Mouse (Mus musculus): Measurements from ENCODE around the gene Mfsd5.

Mfsd5 gene

GRCm38 (mm10) chr15:102248131-102248811 lies 31.0 kb upstream of the Mfsd5 start:
- no peak for DNase-seq

- DNase-seq = no peak
Observed at GRCm38 (mm10) chr15:102248812-102249191, 30.5 kb upstream of the Mfsd5 start.

GRCm38 (mm10) chr15:102249251-102249691 lies 30.0 kb upstream of the Mfsd5 start:
- no peak for DNase-seq

- no peak for DNase-seq
Observed at GRCm38 (mm10) chr15:102249967-102250366, 29.3 kb upstream of the Mfsd5 start.

GRCm38 (mm10) chr15:102250521-102250920 lies 28.7 kb upstream of the Mfsd5 start:
- no peak for DNase-seq

GRCm38 (mm10) chr15:102255547-102256255 lies 23.6 kb upstream of the Mfsd5 start:
- DNase-seq = no peak

GRCm38 (mm10) chr15:102256431-102257201 lies 22.6 kb upstream of the Mfsd5 start:
- DNase-seq = peak in 1 of 2 experiments; percentile 20

GRCm38 (mm10) chr15:102257202-102258075 lies 21.8 kb upstream of the Mfsd5 start, which contains the start of gene Rarg:
Rarg (minus strand) TSS chr15:102257517.
- peak; percentile 55 to 57 for DNase-seq

GRCm38 (mm10) chr15:102258076-102258470 lies 21.2 kb upstream of the Mfsd5 start:
- peak; percentile 27 to 29 for DNase-seq

GRCm38 (mm10) chr15:102258581-102259253 lies 20.5 kb upstream of the Mfsd5 start:
- no peak for DNase-seq

GRCm38 (mm10) chr15:102262582-102262981 lies 16.7 kb upstream of the Mfsd5 start:
- no peak for DNase-seq

- no peak for DNase-seq
Observed at GRCm38 (mm10) chr15:102263037-102263436, 16.2 kb upstream of the Mfsd5 start.

GRCm38 (mm10) chr15:102265548-102265947 lies 13.7 kb upstream of the Mfsd5 start:
- DNase-seq = no peak

GRCm38 (mm10) chr15:102270274-102270960 lies 8.8 kb upstream of the Mfsd5 start, which contains the start of gene Gm9918:
Gm9918 (plus strand) TSS chr15:102270563.
- DNase-seq = no peak

- DNase-seq = no peak
Observed at GRCm38 (mm10) chr15:102271441-102271840, 7.8 kb upstream of the Mfsd5 start.

GRCm38 (mm10) chr15:102273982-102274716 lies 5.1 kb upstream of the Mfsd5 start:
- DNase-seq = no peak

- DNase-seq = no peak
Observed at GRCm38 (mm10) chr15:102278726-102279091, 545 bp upstream of the Mfsd5 start.

- peak in 1 of 2 experiments; percentile 11 for DNase-seq
Observed at GRCm38 (mm10) chr15:102279783-102280520, 698 bp downstream of the Mfsd5 start.

GRCm38 (mm10) chr15:102280623-102281022 lies 1.4 kb downstream of the Mfsd5 start:
- DNase-seq = no peak

Data from cerebellum, postnatal 36 days (tissue).